Mouse (Mus musculus): ENCODE measurements at regions not wholly inside any gene's neighbourhood (a gene's known extent, or its start where the extent isn't known, plus 50 kb on each side); places are given as distances from the start of the nearest gene placed in this dataset.

DNA sequence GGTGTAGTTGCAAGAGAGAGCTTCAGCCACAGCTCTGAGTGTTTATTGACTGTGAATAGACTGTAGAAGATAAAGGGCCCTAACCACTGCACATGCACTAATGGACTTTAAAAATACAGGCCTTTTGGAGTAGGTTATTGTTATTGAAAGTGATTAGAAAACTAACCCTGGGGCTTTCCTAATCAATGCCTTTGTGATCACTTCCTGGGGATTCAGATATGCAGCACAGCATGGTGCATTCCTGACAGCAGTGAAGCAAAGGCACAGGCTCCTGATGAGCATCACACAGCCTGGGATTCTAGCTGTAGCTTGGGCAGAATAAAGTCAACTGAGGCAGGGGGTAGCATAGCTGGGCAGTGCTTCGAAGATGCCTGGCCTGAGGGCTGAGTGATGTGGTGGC, 87.3 kb downstream of the Gm11077 start:
- no peak for TF ChIP-seq POLR2A (IDR thresholded peaks at IDR 0.05; ENCODE audit: borderline replicate concordance, extremely low read depth, insufficient read depth, insufficient read length, poor library complexity, severe bottlenecking)
- no peak for TF ChIP-seq CTCF (IDR thresholded peaks at IDR 0.05; ENCODE audit: borderline replicate concordance, extremely low read depth, insufficient read depth, insufficient read length)
- DNase-seq (ENCODE audit: low read depth), result no peak

DNA sequence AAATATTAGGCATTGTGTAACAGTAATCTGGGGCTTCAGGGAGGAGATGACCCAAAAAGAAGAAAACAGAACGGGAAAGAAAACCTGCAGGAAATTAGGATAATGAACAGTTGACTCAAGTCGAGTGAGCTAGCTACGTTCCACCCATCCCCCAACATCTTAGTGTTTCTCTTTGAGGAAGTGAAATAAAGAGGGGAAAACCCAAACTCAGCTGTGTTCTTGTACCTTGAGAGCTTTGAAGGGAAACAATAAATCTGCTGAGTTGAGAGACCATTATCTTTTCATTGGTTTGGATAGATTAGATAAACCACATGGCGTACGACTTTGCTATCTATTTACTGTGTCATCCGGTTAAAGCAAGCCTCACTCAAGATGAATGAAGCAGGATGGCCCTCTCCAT, 87.7 kb downstream of the Gm11077 start:
- no peak for DNase-seq (ENCODE audit: low read depth)
- no peak for TF ChIP-seq POLR2A (IDR thresholded peaks at IDR 0.05; ENCODE audit: borderline replicate concordance, extremely low read depth, insufficient read depth, insufficient read length, poor library complexity, severe bottlenecking)

DNA sequence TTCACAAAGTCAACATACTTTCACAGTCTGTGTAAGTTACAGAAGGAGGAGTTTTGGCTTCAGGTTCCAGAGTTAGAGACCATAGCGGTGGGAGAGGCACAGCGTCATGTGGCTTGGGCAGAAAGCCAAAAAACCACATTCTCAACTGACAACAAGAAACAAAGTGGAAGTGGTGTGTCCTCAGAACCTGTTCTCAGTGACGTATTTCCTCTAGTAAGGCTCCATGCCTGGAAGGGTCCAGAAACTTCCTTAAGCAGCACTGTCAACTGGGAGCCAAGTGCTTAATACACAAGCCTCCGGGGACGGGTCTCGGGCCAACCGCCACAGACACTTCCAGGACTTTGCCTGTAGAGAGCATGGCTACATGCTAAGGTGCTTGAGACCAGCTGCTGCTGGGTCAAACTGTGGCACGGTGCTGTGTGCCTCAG, 90.4 kb downstream of the Gm11077 start:
- peak; percentile 9 for DNase-seq (ENCODE audit: low read depth)
- TF ChIP-seq POLR2A (IDR thresholded peaks at IDR 0.05; ENCODE audit: borderline replicate concordance, extremely low read depth, insufficient read depth, insufficient read length, poor library complexity, severe bottlenecking) (no peak), CTCF (IDR thresholded peaks at IDR 0.05; ENCODE audit: borderline replicate concordance, extremely low read depth, insufficient read depth, insufficient read length) (no peak)

DNA sequence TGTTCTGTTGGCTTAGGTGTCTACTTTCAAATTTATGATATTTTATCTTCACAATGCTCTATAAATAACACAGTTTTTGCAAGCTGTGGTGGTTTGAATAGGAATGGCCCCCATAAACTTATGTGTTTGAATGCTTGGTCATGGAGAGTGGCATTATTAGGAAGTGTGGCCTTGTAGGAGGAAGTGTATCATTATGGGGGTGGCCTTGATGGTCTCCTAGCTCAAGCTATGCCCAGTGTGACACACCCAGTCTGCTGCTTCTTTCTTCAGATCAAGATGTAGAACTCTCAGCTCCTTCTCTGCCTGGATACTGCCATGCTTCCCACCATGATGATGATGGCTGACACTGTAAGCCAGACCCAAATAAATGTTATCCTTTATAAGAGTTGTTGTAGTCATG, 97.4 kb downstream of the Gm11077 start:
- DNase-seq (ENCODE audit: low read depth), result no peak
- no peak for TF ChIP-seq CTCF (IDR thresholded peaks at IDR 0.05; ENCODE audit: borderline replicate concordance, extremely low read depth, insufficient read depth, insufficient read length)
- no peak for TF ChIP-seq POLR2A (IDR thresholded peaks at IDR 0.05; ENCODE audit: borderline replicate concordance, extremely low read depth, insufficient read depth, insufficient read length, poor library complexity, severe bottlenecking)

DNA sequence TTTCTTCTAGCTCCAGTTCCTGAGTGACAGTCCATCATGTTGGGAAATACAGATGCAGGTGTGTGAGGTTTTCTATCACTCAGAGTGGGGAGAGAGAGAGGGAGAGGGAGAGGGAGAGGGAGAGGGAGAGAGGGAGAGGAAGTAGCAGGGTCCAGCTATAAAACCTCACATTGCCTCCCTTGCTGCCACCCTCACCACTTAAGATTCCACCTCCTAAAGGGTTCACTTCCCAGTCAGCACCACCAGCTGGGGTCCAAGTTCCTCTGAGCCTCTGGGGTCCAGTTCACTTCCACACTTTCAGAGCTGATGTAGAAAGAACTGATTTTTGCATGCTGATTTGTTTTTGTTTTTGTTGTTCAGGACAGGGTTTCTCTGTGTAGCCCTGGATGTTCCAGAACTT, 98.6 kb downstream of the Gm11077 start:
- no peak for DNase-seq (ENCODE audit: low read depth)
- TF ChIP-seq POLR2A (IDR thresholded peaks at IDR 0.05; ENCODE audit: borderline replicate concordance, extremely low read depth, insufficient read depth, insufficient read length, poor library complexity, severe bottlenecking), result no peak
- TF ChIP-seq CTCF (IDR thresholded peaks at IDR 0.05; ENCODE audit: borderline replicate concordance, extremely low read depth, insufficient read depth, insufficient read length), result no peak

DNA sequence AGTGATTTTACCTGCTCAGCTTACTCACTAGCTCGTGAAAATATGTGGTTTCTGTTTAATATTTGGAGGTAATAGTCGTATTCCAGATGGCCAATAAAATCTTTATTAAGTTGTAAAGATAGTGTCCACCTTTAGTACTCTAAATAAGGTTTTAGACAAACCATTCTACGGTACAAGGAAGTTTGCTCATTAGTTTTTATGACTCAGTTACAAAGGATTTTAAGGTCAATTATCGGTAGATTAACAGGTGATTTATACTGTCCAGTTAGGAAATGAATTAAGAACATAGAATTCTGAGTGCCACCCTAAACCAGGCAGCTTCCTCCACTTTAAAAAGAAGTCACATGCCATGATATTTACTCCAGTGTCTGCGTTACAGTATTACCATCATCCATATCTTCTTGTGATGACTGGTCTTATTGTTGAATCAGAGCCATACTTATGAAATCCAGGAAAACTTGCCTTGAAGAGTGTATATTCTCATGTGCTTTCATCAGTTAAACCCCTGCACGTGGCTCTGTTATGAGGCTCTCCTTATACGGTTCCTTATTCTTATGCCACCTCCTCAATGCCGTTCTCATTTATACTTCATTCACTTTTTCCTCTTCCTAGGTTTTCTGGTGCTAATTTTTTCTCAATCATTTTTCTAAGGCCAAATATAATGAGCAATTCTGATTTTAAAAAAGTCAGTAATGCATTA, 114.4 kb downstream of the Gm11077 start:
- TF ChIP-seq POLR2A (IDR thresholded peaks at IDR 0.05; ENCODE audit: borderline replicate concordance, extremely low read depth, insufficient read depth, insufficient read length, poor library complexity, severe bottlenecking), result no peak
- TF ChIP-seq CTCF (IDR thresholded peaks at IDR 0.05; ENCODE audit: borderline replicate concordance, extremely low read depth, insufficient read depth, insufficient read length), result no peak

DNA sequence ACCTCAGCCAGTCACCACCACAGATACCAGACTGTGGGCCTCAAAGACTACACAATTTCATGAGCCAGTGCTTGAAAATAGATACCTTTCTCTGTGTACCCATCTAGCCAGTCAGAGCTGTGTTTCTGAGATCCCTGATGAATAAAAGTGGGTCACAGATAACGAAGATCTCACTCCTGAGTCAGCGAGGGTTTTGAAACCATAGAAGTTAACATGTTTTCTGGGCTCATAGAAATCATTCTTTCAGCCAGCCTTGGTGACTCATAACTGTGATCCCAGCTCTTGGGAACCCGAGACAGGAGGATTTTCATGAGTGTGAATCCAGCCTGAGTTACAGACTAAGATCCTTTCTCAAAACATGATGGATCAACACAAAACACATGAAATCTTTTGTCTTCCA, 118.1 kb downstream of the Gm11077 start:
- TF ChIP-seq CTCF (IDR thresholded peaks at IDR 0.05; ENCODE audit: borderline replicate concordance, extremely low read depth, insufficient read depth, insufficient read length) (no peak), POLR2A (IDR thresholded peaks at IDR 0.05; ENCODE audit: borderline replicate concordance, extremely low read depth, insufficient read depth, insufficient read length, poor library complexity, severe bottlenecking) (no peak)
- DNase-seq (ENCODE audit: low read depth), result no peak

More for the DNA sequence above, 114.4 kb downstream of the Gm11077 start:
- DNase-seq (ENCODE audit: low read depth), result no peak

DNA sequence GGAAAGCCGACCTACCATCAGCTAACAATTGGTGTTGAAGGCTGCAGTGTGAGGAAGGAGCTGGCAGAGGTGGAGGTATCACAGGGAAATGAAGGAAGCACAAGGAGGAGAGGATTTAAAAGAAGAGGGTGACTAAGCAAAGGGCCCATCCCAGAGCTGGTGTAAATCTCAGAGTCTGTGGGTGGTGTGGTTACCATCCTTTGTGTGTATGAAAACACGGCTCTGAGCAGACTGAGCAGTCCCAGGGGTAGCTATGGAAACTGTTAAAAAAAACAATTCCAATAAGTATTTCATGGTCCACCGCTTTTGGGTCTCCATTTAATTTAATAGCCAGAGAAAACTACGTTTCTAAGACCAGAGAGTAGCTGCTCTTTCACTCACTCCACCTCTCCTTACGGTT, 123.3 kb downstream of the Gm11077 start:
- TF ChIP-seq CTCF (IDR thresholded peaks at IDR 0.05; ENCODE audit: borderline replicate concordance, extremely low read depth, insufficient read depth, insufficient read length) (no peak), POLR2A (IDR thresholded peaks at IDR 0.05; ENCODE audit: borderline replicate concordance, extremely low read depth, insufficient read depth, insufficient read length, poor library complexity, severe bottlenecking) (no peak)
- DNase-seq (ENCODE audit: low read depth), result peak; percentile 19

DNA sequence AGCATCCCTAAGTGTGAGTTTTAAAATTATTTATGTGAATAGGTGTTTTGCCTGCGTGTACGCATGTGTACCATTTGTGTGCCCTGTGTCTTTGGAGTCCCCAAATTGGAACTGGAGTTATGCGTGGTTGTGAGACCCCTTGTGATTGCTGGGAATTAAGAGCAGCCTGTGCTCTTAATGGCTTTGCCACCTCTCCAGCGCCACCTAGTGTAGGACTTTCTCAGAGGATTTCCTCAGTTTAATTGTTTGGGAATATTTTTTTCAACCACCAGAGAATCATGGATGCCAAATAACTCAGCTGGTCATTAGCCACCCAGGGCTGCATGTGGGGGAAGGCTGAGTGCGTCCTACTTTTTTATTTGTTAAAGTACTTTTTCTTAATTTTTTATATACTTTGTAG, 124.4 kb downstream of the Gm11077 start:
- DNase-seq (ENCODE audit: low read depth), result peak; percentile 80
- TF ChIP-seq CTCF (IDR thresholded peaks at IDR 0.05; ENCODE audit: borderline replicate concordance, extremely low read depth, insufficient read depth, insufficient read length), result peak; percentile 63; the same call in 1 of the 2 replicates
- TF ChIP-seq POLR2A (IDR thresholded peaks at IDR 0.05; ENCODE audit: borderline replicate concordance, extremely low read depth, insufficient read depth, insufficient read length, poor library complexity, severe bottlenecking), result no peak

DNA sequence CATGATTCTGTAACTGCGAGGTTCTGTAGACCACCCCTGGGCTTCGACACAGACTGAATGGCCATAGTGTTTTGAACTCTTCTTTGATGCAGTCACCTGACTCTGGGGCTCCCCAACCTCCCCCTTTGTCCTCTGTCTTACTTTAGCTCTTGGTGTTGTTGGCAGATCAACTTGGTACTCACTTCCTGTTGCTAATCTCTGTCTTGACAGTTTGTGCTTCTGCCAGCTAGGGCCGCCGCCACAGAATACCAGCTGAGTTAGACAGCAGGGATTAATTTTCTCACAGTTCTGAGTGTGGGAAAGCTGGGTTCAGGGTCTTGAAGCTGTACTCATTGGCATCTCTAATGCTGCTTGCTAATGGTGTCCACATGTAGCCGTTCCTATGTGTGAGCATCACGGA, 125.6 kb downstream of the Gm11077 start:
- TF ChIP-seq POLR2A (IDR thresholded peaks at IDR 0.05; ENCODE audit: borderline replicate concordance, extremely low read depth, insufficient read depth, insufficient read length, poor library complexity, severe bottlenecking) (no peak), CTCF (IDR thresholded peaks at IDR 0.05; ENCODE audit: borderline replicate concordance, extremely low read depth, insufficient read depth, insufficient read length) (no peak)
- peak; percentile 23 for DNase-seq (ENCODE audit: low read depth)

DNA sequence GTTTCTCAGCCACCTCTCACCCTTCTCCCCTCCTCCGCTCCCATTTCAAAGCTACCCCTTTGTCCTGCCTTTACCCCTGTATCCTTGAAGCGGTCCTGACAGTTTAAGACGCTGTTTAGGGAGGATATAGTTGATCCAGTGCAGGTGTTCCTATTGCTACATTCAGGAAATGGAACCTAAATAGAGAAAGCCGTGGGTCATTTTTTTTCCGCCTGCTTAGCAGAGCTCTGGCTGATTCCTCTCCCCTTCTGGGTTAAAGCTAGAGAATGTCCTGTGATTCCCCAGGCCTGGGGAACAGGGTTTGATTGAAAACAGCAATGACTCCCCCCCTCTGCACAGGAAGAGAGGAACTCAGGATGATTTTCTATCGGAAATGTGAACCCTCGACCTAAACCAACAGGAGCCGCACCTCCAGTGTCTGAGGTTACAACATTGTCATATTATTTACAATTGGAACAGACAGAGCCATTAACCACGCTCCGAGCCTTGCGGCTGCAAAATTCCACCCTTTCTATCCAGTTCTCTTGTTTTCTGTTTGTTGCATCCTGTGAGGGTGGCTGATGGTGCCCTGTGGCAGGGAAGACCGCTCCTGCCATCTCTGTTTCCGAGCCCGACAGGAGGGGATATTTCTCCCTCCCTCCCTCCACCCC, 127.5 kb downstream of the Gm11077 start:
- DNase-seq (ENCODE audit: low read depth), result no peak
- TF ChIP-seq POLR2A (IDR thresholded peaks at IDR 0.05; ENCODE audit: borderline replicate concordance, extremely low read depth, insufficient read depth, insufficient read length, poor library complexity, severe bottlenecking), result no peak
- TF ChIP-seq CTCF (IDR thresholded peaks at IDR 0.05; ENCODE audit: borderline replicate concordance, extremely low read depth, insufficient read depth, insufficient read length), result no peak
